Mouse (Mus musculus): ENCODE measurements around the gene Spata9.

GRCm38 (mm10) chr13:75950295-75950694 is 16.7 kb upstream of the Spata9 start:
- TF ChIP-seq POLR2A (IDR thresholded peaks at IDR 0.05; ENCODE audit: low read depth, low read length), result no peak
- no peak for TF ChIP-seq CTCF (IDR thresholded peaks at IDR 0.05; ENCODE audit: extremely low read depth, insufficient read length, insufficient replicate concordance, low read depth, low read length)

All from small intestine, adult 2 months (tissue).